Mouse (Mus musculus) embryonic facial prominence, embryonic 10.5 days (tissue): ENCODE data around the gene Aldh1l1. TPM values are rescaled to one million over a fixed set of nuclear protein-coding genes. Genes with fewer than 3 reads are reported as not detected.

Source experiments
- DNase-seq: peaks from one replicate; pipeline ENCODE4 v3.0.0-alpha.2; 2017; ENCODE audit warnings: low spot score
- H3K27ac ChIP-seq: fragments of 300-500 bp; sonication (generic); replicated peaks from 2 replicates; pipeline ENCODE4 v1.5.1; 2016; ENCODE audit warnings: mild to moderate bottlenecking
- H3K27me3 ChIP-seq: fragments of 300-500 bp; sonication (generic); replicated peaks from 2 replicates; pipeline ENCODE4 v1.6.1; 2016; ENCODE audit warnings: low read depth, mild to moderate bottlenecking; ENCODE audit not compliant: poor library complexity, severe bottlenecking
- H3K36me3 ChIP-seq: fragments of 300-500 bp; sonication (generic); replicated peaks from 2 replicates; pipeline ENCODE4 v1.6.1; 2016; ENCODE audit warnings: mild to moderate bottlenecking, moderate library complexity
- H3K4me1 ChIP-seq: fragments of 300-500 bp; sonication (generic); 2 replicates; pipeline ENCODE4 v1.6.1; 2016
- H3K4me3 ChIP-seq: fragments of 300-500 bp; sonication (generic); 2 replicates; pipeline ENCODE4 v1.5.1; 2016; ENCODE audit warnings: mild to moderate bottlenecking, moderate library complexity
- H3K9me3 ChIP-seq: fragments of 300-500 bp; sonication (generic); 2 replicates; pipeline ENCODE4 v1.6.1; 2016; ENCODE audit warnings: mild to moderate bottlenecking
- WGBS: fragments of 180-500 bp; shearing (Covaris S2); methylation state at CpG from one replicate; pipeline ENCODE4 v1.1.7; 2016; 5-methylcytosine and 5-hydroxymethylcytosine counted together
- polyA plus RNA-seq: library from polyadenylated mRNA; unstranded; fragments of >200 nt; fragmentation: Nextera tagmentation; extraction: Ambion mirVana; gene quantifications from 2 replicates; pipeline ENCODE4 v1.2.1, GENCODE M21; 2016

Gene Aldh1l1
- polyA plus RNA-seq, 1 experiment from 2014 or later = 2.1 TPM

GRCm38 (mm10) chr6:90474361-90474750 is 11.9 kb upstream of the Aldh1l1 start:
- DNase-seq = no peak
- Histone ChIP-seq H3K36me3 (peaks cover 8% of the 10 kb centered on the region; the same call in 1 of the 2 replicates), H3K9me3 (no peaks in the 10 kb centered on the region), H3K4me3 (no peak overlapping the region), H3K27me3 (no peaks in the 10 kb centered on the region), H3K27ac (no peak overlapping the region), H3K4me1 (peaks cover 33% of the 10 kb centered on the region)
- 86% methylated on average over 3 of the region's 3 CpGs for WGBS

GRCm38 (mm10) chr6:90475176-90475853 is 10.9 kb upstream of the Aldh1l1 start:
- no peak for DNase-seq
- H3K4me1 ChIP-seq = peaks cover 33% of the 10 kb centered on the region
- 69% methylated on average over 4 of the region's 4 CpGs for WGBS

DNA sequence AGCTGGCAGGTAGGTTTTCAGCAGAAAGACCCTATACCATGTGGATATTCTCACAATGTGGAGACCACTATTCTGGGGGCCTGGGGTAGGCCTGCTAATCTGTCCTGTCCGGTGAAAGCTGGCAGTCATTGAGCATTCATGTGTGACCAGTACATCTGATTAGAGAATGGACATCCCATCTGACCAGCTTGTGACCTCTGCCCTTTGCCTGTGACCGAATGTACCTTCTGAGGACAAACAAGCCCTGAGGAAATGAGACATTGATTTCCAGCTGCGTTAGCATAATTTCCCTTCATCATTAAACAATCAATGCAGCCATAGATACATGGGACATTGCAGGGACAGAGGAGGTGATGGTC is 10.4 kb upstream of the Aldh1l1 start:
- H3K4me1 ChIP-seq = peaks cover 30% of the 10 kb centered on the region
- H3K36me3 ChIP-seq = 0 out of 2 replicates have a peak, but pooled peaks cover 5% of the 10 kb centered on the region
- 62% methylated on average over 3 of the region's 3 CpGs for WGBS
- H3K27me3 ChIP-seq = no peaks in the 10 kb centered on the region
- H3K27ac ChIP-seq = no peak overlapping the region; the same call in 1 of the 2 replicates
- no peak for DNase-seq
- no peaks in the 10 kb centered on the region for H3K9me3 ChIP-seq
- H3K4me3 ChIP-seq = no peak overlapping the region

More at GRCm38 (mm10) chr6:90475176-90475853, 10.9 kb upstream of the Aldh1l1 start:
- Histone ChIP-seq H3K27me3 (no peaks in the 10 kb centered on the region), H3K4me3 (no peak overlapping the region), H3K36me3 (peaks cover 5% of the 10 kb centered on the region; the same call in 1 of the 2 replicates), H3K27ac (no peak overlapping the region; the same call in 1 of the 2 replicates), H3K9me3 (no peaks in the 10 kb centered on the region)

DNA sequence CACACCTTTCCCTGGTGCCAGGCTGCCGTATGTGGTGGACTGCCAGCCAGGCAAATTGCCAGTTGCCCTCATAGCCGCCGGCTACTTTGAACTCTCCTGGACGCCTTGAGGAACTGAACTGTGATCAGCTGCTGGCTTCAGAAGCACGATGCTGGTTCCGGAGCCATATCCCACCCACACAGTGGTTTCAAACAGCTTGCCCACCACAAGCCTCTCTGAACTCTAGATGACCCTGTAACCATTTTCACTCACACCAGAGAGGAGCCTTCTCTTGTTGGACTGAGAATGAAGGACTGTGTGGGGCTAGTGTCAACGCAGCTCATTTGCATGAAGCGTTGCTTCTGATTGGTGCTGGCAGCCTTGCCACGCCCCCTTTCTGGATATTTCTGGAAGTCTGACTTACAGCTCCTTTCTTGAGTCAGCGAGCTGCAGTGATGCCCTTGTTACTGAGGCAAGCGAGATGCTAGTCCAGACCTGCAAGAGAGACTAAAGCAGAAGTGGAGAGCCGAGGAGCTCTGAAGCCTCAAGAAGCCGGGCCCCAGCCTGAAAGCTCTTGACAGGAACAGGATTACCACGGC is 9.2 kb upstream of the Aldh1l1 start:
- WGBS = 78% methylated on average over 14 of the region's 14 CpGs
- Histone ChIP-seq H3K27ac (no peak overlapping the region), H3K27me3 (no peaks in the 10 kb centered on the region), H3K4me3 (no peak overlapping the region), H3K36me3 (0 out of 2 replicates have a peak, but pooled peaks cover 5% of the 10 kb centered on the region), H3K9me3 (no peaks in the 10 kb centered on the region), H3K4me1 (peaks cover 21% of the 10 kb centered on the region)
- no peak for DNase-seq

DNA sequence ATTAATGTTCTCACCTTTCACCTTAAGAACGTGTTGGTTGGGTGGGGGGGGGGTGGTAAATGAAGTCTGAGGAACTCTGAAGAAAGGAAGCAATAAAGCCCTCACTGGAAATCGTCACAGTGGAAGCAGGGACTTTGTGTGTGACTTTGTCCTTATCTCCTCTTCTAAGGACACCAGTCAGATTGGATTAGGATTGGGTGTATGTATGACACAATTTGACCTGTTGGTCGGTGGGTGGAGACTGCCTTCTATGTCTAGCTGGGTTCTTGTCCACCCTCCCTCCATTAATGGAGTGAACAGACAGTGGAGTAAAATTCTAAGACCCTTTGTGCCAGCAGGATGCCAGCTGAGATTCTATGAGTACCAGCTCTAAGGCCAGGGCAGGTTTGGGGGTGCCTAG is 2.0 kb upstream of the Aldh1l1 start:
- Histone ChIP-seq H3K9me3 (no peaks in the 10 kb centered on the region), H3K4me3 (no peak overlapping the region), H3K4me1 (peaks cover 8% of the 10 kb centered on the region; the same call in 1 of the 2 replicates), H3K36me3 (no peaks in the 10 kb centered on the region), H3K27me3 (no peaks in the 10 kb centered on the region), H3K27ac (no peak overlapping the region)
- 66% methylated on average over 3 of the region's 3 CpGs for WGBS
- DNase-seq = no peak

- no peak overlapping the region for H3K4me3 ChIP-seq
- no peak overlapping the region for H3K27ac ChIP-seq
- H3K36me3 ChIP-seq = no peaks in the 10 kb centered on the region
- H3K4me1 ChIP-seq = peaks cover 8% of the 10 kb centered on the region; the same call in 1 of the 2 replicates
- no peaks in the 10 kb centered on the region for H3K9me3 ChIP-seq
- H3K27me3 ChIP-seq = no peaks in the 10 kb centered on the region
- WGBS = 87% methylated on average over 5 of the region's 5 CpGs
- no peak for DNase-seq
These were observed 1.4 kb upstream of the Aldh1l1 start for GRCm38 (mm10) chr6:90484876-90485275.

DNA sequence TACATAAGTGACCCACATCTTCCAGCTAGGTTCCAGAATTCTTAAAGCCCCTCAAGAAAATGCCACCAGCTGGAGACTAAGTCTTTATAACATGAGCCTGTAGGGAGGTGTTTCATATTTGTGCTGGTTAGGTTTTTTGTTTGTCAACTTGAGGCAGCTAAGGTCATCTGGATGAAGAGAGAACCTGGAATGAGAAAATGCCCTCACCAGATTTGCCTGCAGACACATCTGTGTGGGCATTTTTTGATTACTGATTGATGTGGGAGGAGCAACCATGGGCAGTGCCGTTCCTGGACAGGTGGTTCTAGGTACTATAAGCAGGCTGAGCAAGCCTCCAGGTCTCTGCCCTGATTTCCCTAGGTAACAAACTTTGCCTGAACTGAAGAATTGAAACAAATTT is 1.3 kb downstream of the Aldh1l1 start:
- Histone ChIP-seq H3K4me3 (no peak overlapping the region), H3K36me3 (no peaks in the 10 kb centered on the region), H3K4me1 (peaks cover 6% of the 10 kb centered on the region; the same call in 1 of the 2 replicates), H3K27me3 (no peaks in the 10 kb centered on the region), H3K27ac (no peak overlapping the region), H3K9me3 (no peaks in the 10 kb centered on the region)
- DNase-seq = no peak
- WGBS = 89% methylated on average over 1 of the region's 1 CpGs

- no peak overlapping the region for H3K4me3 ChIP-seq
- 93% methylated on average over 3 of the region's 3 CpGs for WGBS
These were observed 3.3 kb downstream of the Aldh1l1 start for GRCm38 (mm10) chr6:90489532-90489931.

DNA sequence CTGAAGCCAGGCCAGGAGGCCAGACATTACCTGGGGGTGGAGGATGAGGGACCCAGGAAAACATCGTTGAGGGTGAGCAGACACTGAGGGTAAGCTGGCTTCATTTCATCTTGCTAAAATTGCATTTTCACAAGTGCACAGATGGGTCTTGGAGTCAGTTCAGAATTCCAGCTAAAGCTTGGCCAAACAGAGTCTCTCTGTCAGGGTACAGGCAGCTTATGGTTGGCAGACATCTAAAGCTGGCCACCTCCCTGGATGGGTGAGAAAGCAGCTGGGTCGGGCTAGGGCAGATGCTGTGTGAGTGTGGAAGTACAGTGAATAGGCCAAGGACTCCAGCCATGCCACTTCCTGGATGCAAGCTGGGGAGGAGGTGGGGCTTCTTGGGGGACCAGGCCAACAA is 4.7 kb downstream of the Aldh1l1 start:
- WGBS = 77% methylated on average over 2 of the region's 2 CpGs
- Histone ChIP-seq H3K27ac (no peak overlapping the region), H3K4me1 (peaks cover 12% of the 10 kb centered on the region), H3K27me3 (no peaks in the 10 kb centered on the region), H3K9me3 (no peaks in the 10 kb centered on the region), H3K36me3 (no peaks in the 10 kb centered on the region), H3K4me3 (no peak overlapping the region)
- no peak for DNase-seq

More at GRCm38 (mm10) chr6:90489532-90489931, 3.3 kb downstream of the Aldh1l1 start:
- H3K27me3 ChIP-seq = no peaks in the 10 kb centered on the region
- no peak for DNase-seq
- H3K27ac ChIP-seq = no peak overlapping the region
- peaks cover 6% of the 10 kb centered on the region; the same call in 1 of the 2 replicates for H3K4me1 ChIP-seq
- H3K36me3 ChIP-seq = no peaks in the 10 kb centered on the region
- H3K9me3 ChIP-seq = no peaks in the 10 kb centered on the region

- 83% methylated on average over 10 of the region's 10 CpGs for WGBS
- DNase-seq = no peak
- no peaks in the 10 kb centered on the region for H3K9me3 ChIP-seq
- no peaks in the 10 kb centered on the region for H3K27me3 ChIP-seq
- H3K4me1 ChIP-seq = peaks cover 9% of the 10 kb centered on the region
- H3K4me3 ChIP-seq = no peak overlapping the region
- no peaks in the 10 kb centered on the region for H3K36me3 ChIP-seq
- H3K27ac ChIP-seq = no peak overlapping the region
These were observed 5.9 kb downstream of the Aldh1l1 start for GRCm38 (mm10) chr6:90491956-90492744.

GRCm38 (mm10) chr6:90494155-90494554 is 7.9 kb downstream of the Aldh1l1 start:
- Histone ChIP-seq H3K27ac (no peak overlapping the region), H3K4me1 (peaks cover 9% of the 10 kb centered on the region), H3K36me3 (no peaks in the 10 kb centered on the region), H3K27me3 (no peaks in the 10 kb centered on the region), H3K9me3 (no peaks in the 10 kb centered on the region), H3K4me3 (no peak overlapping the region)
- DNase-seq = no peak
- WGBS = 83% methylated on average over 3 of the region's 3 CpGs

GRCm38 (mm10) chr6:90494566-90494965 is 8.3 kb downstream of the Aldh1l1 start:
- Histone ChIP-seq H3K4me1 (peaks cover 13% of the 10 kb centered on the region), H3K4me3 (no peak overlapping the region), H3K9me3 (no peaks in the 10 kb centered on the region), H3K36me3 (no peaks in the 10 kb centered on the region), H3K27ac (no peak overlapping the region), H3K27me3 (no peaks in the 10 kb centered on the region)
- no peak for DNase-seq
- 88% methylated on average over 3 of the region's 3 CpGs for WGBS
